Mouse (Mus musculus): ENCODE data around the gene Cmtm2b. TPM values are rescaled to one million over a fixed set of nuclear protein-coding genes. Genes with fewer than 3 reads are reported as not detected.

Gene Cmtm2b
- polyA plus RNA-seq, 2 experiments from 2014 or later, result not detected

Other genes with a start within 250 kb of the Cmtm2b start
- gene Cdh5, start 220.6 kb upstream of the Cmtm2b start, polyA plus RNA-seq (2017; shearing (Covaris generic)), result under 1 TPM in 1 of 2 experiments, not detected in 1; 0.11 TPM
- not detected for gene Bean1, start 151.8 kb upstream of the Cmtm2b start, polyA plus RNA-seq (2017; shearing (Covaris generic))
- gene Tk2, start 73.7 kb upstream of the Cmtm2b start, polyA plus RNA-seq (2017; shearing (Covaris generic)), result 10 to 100 TPM; 39.5 to 41.6 TPM
- 100 to 1,000 TPM in 1 of 2 experiments, 10 to 100 TPM in 1; 92.7 to 102 TPM for gene Cklf, start 71.4 kb upstream of the Cmtm2b start, polyA plus RNA-seq (2017; shearing (Covaris generic))
- gene Cmtm2a, start 29.0 kb upstream of the Cmtm2b start, polyA plus RNA-seq (2017; shearing (Covaris generic)), result not detected
- not detected for gene Gm45711, start 12.1 kb upstream of the Cmtm2b start, polyA plus RNA-seq (2017; shearing (Covaris generic))
- gene Cmtm1, start 12.1 kb upstream of the Cmtm2b start, polyA plus RNA-seq (2017; shearing (Covaris generic)), result not detected
- not detected for gene Gm11020, start 663 bp upstream of the Cmtm2b start, polyA plus RNA-seq (2017; shearing (Covaris generic))
- 10 to 100 TPM; 17.1 to 22.7 TPM for gene Cmtm3, start 17.2 kb downstream of the Cmtm2b start, polyA plus RNA-seq (2017; shearing (Covaris generic))
- gene Cmtm4, start 73.6 kb downstream of the Cmtm2b start, polyA plus RNA-seq (2017; shearing (Covaris generic)), result under 1 TPM; 0.40 TPM
- 10 to 100 TPM; 18.7 to 26.7 TPM for gene Dync1li2, start 120.8 kb downstream of the Cmtm2b start, polyA plus RNA-seq (2017; shearing (Covaris generic))
- under 1 TPM in 1 of 2 experiments, not detected in 1; 0.16 TPM for gene Terb1, start 187.7 kb downstream of the Cmtm2b start, polyA plus RNA-seq (2017; shearing (Covaris generic))
- gene Nae1, start 212.4 kb downstream of the Cmtm2b start, polyA plus RNA-seq (2017; shearing (Covaris generic)), result 10 to 100 TPM; 87.9 to 93.4 TPM
- 1 to 10 TPM; 3.0 to 4.4 TPM for gene Car7, start 212.5 kb downstream of the Cmtm2b start, polyA plus RNA-seq (2017; shearing (Covaris generic))

Data from activated CD4-positive, CD25-positive, alpha-beta regulatory T cell, adult 4 months (primary cell).